Mouse (Mus musculus): Measurements from ENCODE around the gene Cpt1a. TPM values are rescaled to one million over a fixed set of nuclear protein-coding genes. Genes with fewer than 3 reads are reported as not detected.

The Cpt1a gene
- polyA plus RNA-seq, 1 experiment: 75.7 TPM

DNA sequence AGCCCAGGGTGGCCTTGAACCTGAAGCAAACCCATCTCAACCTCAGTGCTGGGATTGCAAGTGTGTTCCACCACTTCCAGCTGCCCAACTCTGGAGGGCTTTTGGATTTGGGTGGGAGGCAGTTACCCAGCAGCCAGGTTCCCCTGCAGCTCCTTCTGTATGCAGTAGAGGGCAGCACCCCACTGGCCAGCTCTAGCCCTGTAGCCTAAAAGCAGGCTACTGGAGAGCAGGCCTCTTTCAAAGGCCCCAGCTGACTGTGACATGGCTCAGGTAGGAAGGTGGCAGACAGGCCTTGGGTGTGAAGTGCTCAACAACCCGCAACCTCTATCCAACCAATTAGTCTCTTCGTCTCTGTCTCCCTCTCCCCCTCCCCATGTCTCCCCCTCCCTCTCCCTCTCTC, 30.1 kb upstream of the Cpt1a start:
- H3K36me3 ChIP-seq (ENCODE audit: control insufficient read depth, insufficient read depth, low read length): peaks cover 18% of the 10 kb centered on the region
- H3K4me3 ChIP-seq (ENCODE audit: control insufficient read depth, insufficient read depth, low read length): no peak overlapping the region
- H3K27ac ChIP-seq (ENCODE audit: control insufficient read depth, insufficient read depth, low read length): no peak overlapping the region
- peak; percentile 64 for DNase-seq
- no peaks in the 10 kb centered on the region for H3K4me1 ChIP-seq (replicated peaks; ENCODE audit: control insufficient read depth, insufficient read depth, low read length)
- WGBS: 91% methylated on average over 2 of the region's 2 CpGs
- TF ChIP-seq CTCF (IDR thresholded peaks at IDR 0.05; ENCODE audit: borderline replicate concordance, control insufficient read depth, extremely low read depth, insufficient read depth, low read length, poor library complexity) (peak; percentile 76; the same call in 1 of the 2 replicates), POLR2A (IDR thresholded peaks at IDR 0.05; ENCODE audit: control insufficient read depth, extremely low read depth, insufficient read depth, low read length, poor library complexity) (no peak)
- no peaks in the 10 kb centered on the region for H3K27me3 ChIP-seq (ENCODE audit: control insufficient read depth, insufficient read depth, low read length)

DNA sequence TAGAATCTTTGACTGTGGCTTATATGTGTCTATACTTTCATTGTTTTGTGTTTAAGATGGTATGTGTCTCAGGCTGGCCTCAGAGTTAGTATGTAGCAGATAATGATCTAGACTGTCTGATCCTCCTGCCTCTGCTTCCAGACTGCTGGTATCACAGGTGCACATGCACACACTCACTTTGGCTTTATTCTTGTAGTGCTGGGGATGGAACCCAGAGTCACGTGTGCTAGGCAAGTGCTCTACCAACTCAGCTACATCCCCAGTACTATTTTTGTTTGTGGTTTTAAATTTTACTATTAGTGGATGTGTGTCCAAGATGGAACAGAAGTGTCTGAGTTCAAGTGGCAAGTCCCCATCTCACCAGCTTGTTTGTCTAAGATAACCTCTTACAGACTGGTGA, 29.1 kb upstream of the Cpt1a start:
- Histone ChIP-seq H3K27ac (ENCODE audit: control insufficient read depth, insufficient read depth, low read length) (no peak overlapping the region), H3K4me1 (replicated peaks; ENCODE audit: control insufficient read depth, insufficient read depth, low read length) (no peaks in the 10 kb centered on the region), H3K4me3 (ENCODE audit: control insufficient read depth, insufficient read depth, low read length) (no peak overlapping the region), H3K27me3 (ENCODE audit: control insufficient read depth, insufficient read depth, low read length) (no peaks in the 10 kb centered on the region), H3K36me3 (ENCODE audit: control insufficient read depth, insufficient read depth, low read length) (peaks cover 18% of the 10 kb centered on the region)
- no peak for DNase-seq
- TF ChIP-seq POLR2A (IDR thresholded peaks at IDR 0.05; ENCODE audit: control insufficient read depth, extremely low read depth, insufficient read depth, low read length, poor library complexity): no peak
- no peak for TF ChIP-seq CTCF (IDR thresholded peaks at IDR 0.05; ENCODE audit: borderline replicate concordance, control insufficient read depth, extremely low read depth, insufficient read depth, low read length, poor library complexity)
- WGBS: 26% methylated on average over 1 of the region's 1 CpGs

DNA sequence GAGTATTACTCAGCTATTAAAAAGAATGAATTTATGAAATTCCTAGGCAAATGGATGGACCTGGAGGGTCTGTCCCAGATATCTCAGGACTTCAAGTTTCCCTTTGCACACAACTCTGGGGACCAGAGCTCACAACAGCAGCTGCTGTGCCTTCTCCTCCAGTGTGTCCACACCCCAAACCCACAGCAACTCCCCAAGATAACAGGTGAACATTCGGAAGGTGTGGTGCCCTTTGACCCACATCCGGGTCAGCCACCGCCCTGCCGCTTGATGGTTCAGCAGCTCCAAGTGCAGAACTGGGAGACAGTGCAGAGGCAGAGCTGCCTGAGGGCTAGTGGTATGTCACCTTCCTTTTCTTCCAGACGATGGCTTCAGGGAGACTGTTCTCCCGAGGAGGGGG, 26.9 kb upstream of the Cpt1a start:
- Histone ChIP-seq H3K27me3 (ENCODE audit: control insufficient read depth, insufficient read depth, low read length) (no peaks in the 10 kb centered on the region), H3K27ac (ENCODE audit: control insufficient read depth, insufficient read depth, low read length) (no peak overlapping the region), H3K36me3 (ENCODE audit: control insufficient read depth, insufficient read depth, low read length) (peaks cover 2% of the 10 kb centered on the region; the same call in 1 of the 2 replicates), H3K4me3 (ENCODE audit: control insufficient read depth, insufficient read depth, low read length) (no peak overlapping the region), H3K4me1 (replicated peaks; ENCODE audit: control insufficient read depth, insufficient read depth, low read length) (no peaks in the 10 kb centered on the region)
- 95% methylated on average over 6 of the region's 6 CpGs for WGBS
- no peak for TF ChIP-seq CTCF (IDR thresholded peaks at IDR 0.05; ENCODE audit: borderline replicate concordance, control insufficient read depth, extremely low read depth, insufficient read depth, low read length, poor library complexity)
- TF ChIP-seq POLR2A (IDR thresholded peaks at IDR 0.05; ENCODE audit: control insufficient read depth, extremely low read depth, insufficient read depth, low read length, poor library complexity): no peak
- no peak for DNase-seq

DNA sequence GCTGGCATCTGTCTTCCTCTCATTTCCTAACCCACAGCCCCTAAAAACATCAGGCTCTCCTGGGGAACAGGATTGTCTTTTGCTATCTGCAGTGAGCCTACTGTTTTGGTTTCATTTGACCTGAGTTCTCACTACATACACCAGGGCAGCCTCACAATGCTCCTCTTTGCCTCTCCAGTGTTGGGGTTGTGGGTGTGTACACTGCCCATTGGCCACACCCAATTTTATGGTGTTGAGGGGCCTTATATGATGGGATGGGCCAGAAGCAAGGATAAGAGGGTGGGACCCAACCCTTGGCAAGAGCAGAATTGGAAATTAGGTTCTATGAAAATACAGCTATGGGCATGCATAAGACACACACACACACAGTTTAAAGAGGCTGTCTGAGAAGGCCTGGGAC, 25.1 kb upstream of the Cpt1a start:
- no peak overlapping the region for H3K27ac ChIP-seq (ENCODE audit: control insufficient read depth, insufficient read depth, low read length)

DNA sequence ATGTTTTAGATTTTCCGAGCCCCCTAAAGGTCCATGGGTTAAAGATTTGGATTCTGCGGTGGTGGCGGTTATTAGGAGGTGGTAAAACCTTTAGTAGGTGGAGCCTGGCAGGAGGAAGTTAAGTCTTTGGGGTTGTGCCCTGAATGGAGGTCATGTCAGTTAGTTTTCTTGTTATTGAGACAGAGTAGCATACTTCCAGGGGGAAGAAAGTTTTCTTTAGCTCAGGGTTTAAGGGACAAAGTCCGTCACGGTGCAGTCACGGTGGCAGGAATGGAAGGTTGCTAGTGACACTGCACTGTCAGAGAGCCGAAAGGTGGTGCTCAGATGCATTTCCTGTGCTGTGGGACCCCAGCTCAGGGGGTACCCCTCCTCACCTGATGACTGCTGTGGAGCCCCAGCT, 24.4 kb upstream of the Cpt1a start:
- Histone ChIP-seq H3K27ac (ENCODE audit: control insufficient read depth, insufficient read depth, low read length) (no peak overlapping the region), H3K36me3 (ENCODE audit: control insufficient read depth, insufficient read depth, low read length) (no peaks in the 10 kb centered on the region), H3K4me1 (replicated peaks; ENCODE audit: control insufficient read depth, insufficient read depth, low read length) (no peaks in the 10 kb centered on the region), H3K27me3 (ENCODE audit: control insufficient read depth, insufficient read depth, low read length) (no peaks in the 10 kb centered on the region), H3K4me3 (ENCODE audit: control insufficient read depth, insufficient read depth, low read length) (no peak overlapping the region)
- 93% methylated on average over 7 of the region's 7 CpGs for WGBS
- DNase-seq: no peak
- TF ChIP-seq CTCF (IDR thresholded peaks at IDR 0.05; ENCODE audit: borderline replicate concordance, control insufficient read depth, extremely low read depth, insufficient read depth, low read length, poor library complexity) (no peak), POLR2A (IDR thresholded peaks at IDR 0.05; ENCODE audit: control insufficient read depth, extremely low read depth, insufficient read depth, low read length, poor library complexity) (no peak)

More for the DNA sequence above, 25.1 kb upstream of the Cpt1a start:
- no peaks in the 10 kb centered on the region for H3K36me3 ChIP-seq (ENCODE audit: control insufficient read depth, insufficient read depth, low read length)
- no peaks in the 10 kb centered on the region for H3K27me3 ChIP-seq (ENCODE audit: control insufficient read depth, insufficient read depth, low read length)
- H3K4me1 ChIP-seq (replicated peaks; ENCODE audit: control insufficient read depth, insufficient read depth, low read length): no peaks in the 10 kb centered on the region
- H3K4me3 ChIP-seq (ENCODE audit: control insufficient read depth, insufficient read depth, low read length): no peak overlapping the region
- no peak for TF ChIP-seq POLR2A (IDR thresholded peaks at IDR 0.05; ENCODE audit: control insufficient read depth, extremely low read depth, insufficient read depth, low read length, poor library complexity)
- TF ChIP-seq CTCF (IDR thresholded peaks at IDR 0.05; ENCODE audit: borderline replicate concordance, control insufficient read depth, extremely low read depth, insufficient read depth, low read length, poor library complexity): no peak
- no peak for DNase-seq

DNA sequence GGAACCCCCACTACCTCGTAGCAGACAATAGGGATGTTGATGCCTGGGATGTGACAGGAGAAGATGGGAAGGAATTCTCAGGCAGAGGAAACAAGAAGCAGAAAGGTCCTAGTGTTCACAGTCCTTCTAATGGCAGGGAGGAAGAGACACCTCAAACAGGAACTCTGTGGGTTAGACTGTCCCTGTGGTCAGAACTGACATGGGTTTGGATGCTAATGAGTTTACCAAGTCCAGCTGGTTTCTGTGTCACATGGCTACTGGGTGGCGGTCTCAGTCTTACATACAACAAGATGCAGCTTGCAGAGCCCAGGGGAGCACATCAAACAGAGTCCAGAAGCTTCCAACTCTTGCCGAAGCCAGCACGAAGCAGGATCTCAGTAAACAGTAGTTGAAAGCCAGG, 18.1 kb upstream of the Cpt1a start:
- TF ChIP-seq CTCF (IDR thresholded peaks at IDR 0.05; ENCODE audit: borderline replicate concordance, control insufficient read depth, extremely low read depth, insufficient read depth, low read length, poor library complexity): no peak
- no peak for TF ChIP-seq POLR2A (IDR thresholded peaks at IDR 0.05; ENCODE audit: control insufficient read depth, extremely low read depth, insufficient read depth, low read length, poor library complexity)
- H3K4me3 ChIP-seq (ENCODE audit: control insufficient read depth, insufficient read depth, low read length): no peak overlapping the region
- H3K27me3 ChIP-seq (ENCODE audit: control insufficient read depth, insufficient read depth, low read length): no peaks in the 10 kb centered on the region
- no peak for DNase-seq
- WGBS: 51% methylated on average over 4 of the region's 4 CpGs
- H3K27ac ChIP-seq (ENCODE audit: control insufficient read depth, insufficient read depth, low read length): no peak overlapping the region
- no peaks in the 10 kb centered on the region for H3K4me1 ChIP-seq (replicated peaks; ENCODE audit: control insufficient read depth, insufficient read depth, low read length)
- H3K36me3 ChIP-seq (ENCODE audit: control insufficient read depth, insufficient read depth, low read length): no peaks in the 10 kb centered on the region
